Mouse (Mus musculus) heart, embryonic 13.5 days (tissue): Measurements from ENCODE around the gene Pdf. TPM values are rescaled to one million over a fixed set of nuclear protein-coding genes. Genes with fewer than 3 reads are reported as not detected.

Source experiments
- ATAC-seq: fragments of 200-750 bp; cut with Nextera tagmentation; 2 replicates; pipeline ENCODE4 v1.8.0; 2017; ENCODE audit warnings: moderate TSS enrichment; ENCODE audit not compliant: insufficient number of reproducible peaks, low FRiP score, low TSS enrichment; ENCODE audit errors: extremely low read depth
- H3K27ac ChIP-seq: fragments of 300-500 bp; sonication (generic); replicated peaks from 2 replicates; pipeline ENCODE4 v1.5.1; 2015; ENCODE audit warnings: moderate library complexity, mild to moderate bottlenecking, inconsistent platforms
- H3K27me3 ChIP-seq: fragments of 300-500 bp; sonication (generic); replicated peaks from 2 replicates; pipeline ENCODE4 v1.6.1; 2015; ENCODE audit warnings: mild to moderate bottlenecking, inconsistent platforms
- H3K36me3 ChIP-seq: fragments of 300-500 bp; sonication (generic); 2 replicates; pipeline ENCODE4 v1.6.1; 2015; ENCODE audit warnings: mild to moderate bottlenecking, inconsistent platforms
- H3K4me1 ChIP-seq: fragments of 300-500 bp; sonication (generic); 2 replicates; pipeline ENCODE4 v1.6.1; 2015; ENCODE audit warnings: inconsistent platforms
- H3K4me2 ChIP-seq: fragments of 300-500 bp; sonication (generic); 2 replicates; pipeline ENCODE4 v1.6.1; 2015; ENCODE audit warnings: inconsistent platforms, mild to moderate bottlenecking, moderate library complexity
- H3K4me3 ChIP-seq: fragments of 300-500 bp; sonication (generic); 2 replicates; pipeline ENCODE4 v1.5.1; 2015; ENCODE audit warnings: moderate library complexity, mild to moderate bottlenecking, inconsistent platforms
- H3K9ac ChIP-seq: fragments of 300-500 bp; sonication (generic); 2 replicates; pipeline ENCODE4 v1.6.1; 2015; ENCODE audit warnings: inconsistent platforms, mild to moderate bottlenecking, moderate library complexity
- H3K9me3 ChIP-seq: fragments of 300-500 bp; sonication (generic); 2 replicates; pipeline ENCODE4 v1.6.1; 2016; ENCODE audit warnings: inconsistent platforms
- WGBS: fragments of 180-500 bp; shearing (Covaris S2); methylation state at CpG from one replicate; pipeline ENCODE4 v1.1.7; 2015; ENCODE audit warnings: mixed read lengths; 5-methylcytosine and 5-hydroxymethylcytosine counted together
- polyA plus RNA-seq: library from polyadenylated mRNA; unstranded; fragments of >200 nt; fragmentation: Nextera tagmentation; extraction: Ambion mirVana; gene quantifications from 2 replicates; pipeline ENCODE4 v1.2.1, GENCODE M21; 2015

Gene Pdf
- polyA plus RNA-seq, 1 experiment from 2014 or later, result 41.2 TPM

GRCm38 (mm10) chr8:107065511-107066496 is 17.4 kb upstream of the Pdf start, which contains the start of gene Tmed6:
Gene Tmed6 (minus strand): TSS chr8:107065644.
- Histone ChIP-seq H3K27ac (no peak within 1 kb of the TSS), H3K4me3 (no peak within 1 kb of the TSS), H3K27me3 (no peaks in the 10 kb centered on the region), H3K4me2 (no peak within 1 kb of the TSS), H3K9ac (no peak within 1 kb of the TSS), H3K4me1 (no peaks in the 10 kb centered on the region), H3K9me3 (no peaks in the 10 kb centered on the region), H3K36me3 (peaks cover 28% of the 10 kb centered on the region)
- ATAC-seq, result no peak
- WGBS, result 53% methylated on average over 17 of the region's 17 CpGs

- Histone ChIP-seq H3K4me1 (peaks cover 5% of the 10 kb centered on the region), H3K4me2 (no peak overlapping the region), H3K9me3 (no peaks in the 10 kb centered on the region), H3K27ac (no peak overlapping the region), H3K4me3 (no peak overlapping the region), H3K27me3 (no peaks in the 10 kb centered on the region), H3K9ac (no peak overlapping the region), H3K36me3 (peaks cover 28% of the 10 kb centered on the region)
- no peak for ATAC-seq
- 71% methylated on average over 1 of the region's 1 CpGs for WGBS
Measured at GRCm38 (mm10) chr8:107062613-107063012, 14.2 kb upstream of the Pdf start.

- peak; percentile 34; the same call in 1 of the 2 replicates for ATAC-seq
- under 1% methylated on average over 33 of the region's 33 CpGs for WGBS
- peaks cover 21% of the 10 kb centered on the region for H3K4me1 ChIP-seq
- peak overlapping the region; percentile 88 for H3K9ac ChIP-seq
- H3K4me3 ChIP-seq, result peak overlapping the region; percentile 100
- peak overlapping the region; percentile 49 for H3K27ac ChIP-seq
- no peaks in the 10 kb centered on the region for H3K9me3 ChIP-seq
- peaks cover 57% of the 10 kb centered on the region for H3K36me3 ChIP-seq
- H3K4me2 ChIP-seq, result peak overlapping the region; percentile 98
- no peaks in the 10 kb centered on the region for H3K27me3 ChIP-seq
Measured at GRCm38 (mm10) chr8:107056973-107057369, 8.6 kb upstream of the Pdf start.

GRCm38 (mm10) chr8:107056076-107056972 is 7.9 kb upstream of the Pdf start, which contains the start of the genes Cog8 and Nip7:
Gene Cog8 (minus strand): TSS chr8:107056689.
Gene Nip7 (plus strand): TSS chr8:107056877.
- under 1% methylated on average over 88 of the region's 88 CpGs for WGBS

GRCm38 (mm10) chr8:107052046-107052445 is 3.6 kb upstream of the Pdf start:
- Histone ChIP-seq H3K9ac (no peak overlapping the region), H3K9me3 (no peaks in the 10 kb centered on the region), H3K27me3 (no peaks in the 10 kb centered on the region), H3K36me3 (peaks cover 59% of the 10 kb centered on the region), H3K4me3 (no peak overlapping the region), H3K27ac (no peak overlapping the region), H3K4me1 (peaks cover 26% of the 10 kb centered on the region), H3K4me2 (no peak overlapping the region)
- no peak for ATAC-seq
- WGBS, result 95% methylated on average over 8 of the region's 8 CpGs

More at GRCm38 (mm10) chr8:107056076-107056972, 7.9 kb upstream of the Pdf start, which contains the start of the genes Cog8 and Nip7:
- Histone ChIP-seq H3K27ac (peak within 1 kb of the TSS; percentile 76), H3K36me3 (peaks cover 63% of the 10 kb centered on the region), H3K4me3 (peak within 1 kb of the TSS; percentile 100), H3K9me3 (no peaks in the 10 kb centered on the region), H3K4me2 (peak within 1 kb of the TSS; percentile 98), H3K4me1 (peaks cover 21% of the 10 kb centered on the region), H3K27me3 (no peaks in the 10 kb centered on the region), H3K9ac (peak within 1 kb of the TSS; percentile 96)
- peak; percentile 90 for ATAC-seq

- Histone ChIP-seq H3K36me3 (peaks cover 81% of the 10 kb centered on the region), H3K4me1 (peaks cover 22% of the 10 kb centered on the region), H3K9me3 (no peaks in the 10 kb centered on the region), H3K4me2 (peak overlapping the region; percentile 96), H3K27me3 (no peaks in the 10 kb centered on the region), H3K27ac (peak overlapping the region; percentile 95), H3K4me3 (peak overlapping the region; percentile 93; the same call in 1 of the 2 replicates), H3K9ac (no peak overlapping the region)
- 93% methylated on average over 4 of the region's 4 CpGs for WGBS
- ATAC-seq, result no peak
Measured at GRCm38 (mm10) chr8:107049480-107049879, 1.1 kb upstream of the Pdf start.

- Histone ChIP-seq H3K27ac (peak overlapping the region; percentile 95), H3K36me3 (peaks cover 81% of the 10 kb centered on the region), H3K4me1 (peaks cover 22% of the 10 kb centered on the region), H3K4me2 (peak overlapping the region; percentile 96), H3K4me3 (peak overlapping the region; percentile 93), H3K27me3 (no peaks in the 10 kb centered on the region), H3K9me3 (no peaks in the 10 kb centered on the region), H3K9ac (peak overlapping the region; percentile 92)
- ATAC-seq, result no peak
- WGBS, result 57% methylated on average over 5 of the region's 5 CpGs
Measured at GRCm38 (mm10) chr8:107046976-107047375, 1.4 kb downstream of the Pdf start.

- H3K4me1 ChIP-seq, result peaks cover 22% of the 10 kb centered on the region
- 86% methylated on average over 6 of the region's 6 CpGs for WGBS
- H3K36me3 ChIP-seq, result peaks cover 81% of the 10 kb centered on the region
- H3K27me3 ChIP-seq, result no peaks in the 10 kb centered on the region
- no peak overlapping the region for H3K4me3 ChIP-seq
- H3K9ac ChIP-seq, result no peak overlapping the region
- no peak for ATAC-seq
- no peak overlapping the region for H3K4me2 ChIP-seq
- H3K9me3 ChIP-seq, result no peaks in the 10 kb centered on the region
- no peak overlapping the region for H3K27ac ChIP-seq
Measured at GRCm38 (mm10) chr8:107045478-107045877, 2.9 kb downstream of the Pdf start.

GRCm38 (mm10) chr8:107040632-107041031 is 7.8 kb downstream of the Pdf start:
- Histone ChIP-seq H3K9ac (no peak overlapping the region), H3K4me3 (no peak overlapping the region), H3K27me3 (no peaks in the 10 kb centered on the region), H3K27ac (no peak overlapping the region), H3K4me1 (no peaks in the 10 kb centered on the region), H3K4me2 (no peak overlapping the region), H3K9me3 (no peaks in the 10 kb centered on the region), H3K36me3 (peaks cover 92% of the 10 kb centered on the region)
- ATAC-seq, result no peak
- WGBS, result 74% methylated on average over 7 of the region's 7 CpGs

- Histone ChIP-seq H3K27ac (no peak overlapping the region), H3K27me3 (no peaks in the 10 kb centered on the region), H3K4me1 (peaks cover 18% of the 10 kb centered on the region), H3K9me3 (no peaks in the 10 kb centered on the region), H3K4me2 (no peak overlapping the region), H3K36me3 (peaks cover 52% of the 10 kb centered on the region), H3K9ac (no peak overlapping the region), H3K4me3 (no peak overlapping the region)
- 79% methylated on average over 8 of the region's 8 CpGs for WGBS
- no peak for ATAC-seq
Measured at GRCm38 (mm10) chr8:107036626-107037025, 11.8 kb downstream of the Pdf start.

GRCm38 (mm10) chr8:107035641-107036040 is 12.8 kb downstream of the Pdf start:
- Histone ChIP-seq H3K36me3 (peaks cover 43% of the 10 kb centered on the region), H3K9ac (no peak overlapping the region), H3K4me1 (peaks cover 18% of the 10 kb centered on the region), H3K4me2 (no peak overlapping the region), H3K27me3 (no peaks in the 10 kb centered on the region), H3K9me3 (no peaks in the 10 kb centered on the region), H3K27ac (no peak overlapping the region), H3K4me3 (no peak overlapping the region)
- 90% methylated on average over 3 of the region's 3 CpGs for WGBS
- no peak for ATAC-seq
